Comparison of ENCODE assay signal across 8 mouse cellular contexts in genomic region chr3:61364661-61364977, GRCm38 (mm10). TPM values are rescaled to one million over a fixed set of nuclear protein-coding genes. Genes with fewer than 3 reads are reported as not detected.
A peak's percentile ranks its signal among the peaks of the same experiment; 100 is the strongest.
DNase-seq lines count a peak whose midpoint lies in the region; ATAC-seq and TF ChIP-seq lines count a peak whose summit lies in the region.

No protein-coding gene starts in this region.

- H3K4me2 ChIP-seq in limb, embryonic 14.5 days (replicated peaks; ENCODE audit: low read depth, low read length, severe bottlenecking) = peak overlapping the region; percentile 79
- peak overlapping the region; percentile 80 for H3K4me2 ChIP-seq in stomach, embryonic 15.5 days

- H3K27me3 ChIP-seq in erythroblast, embryonic 14.5 days (ENCODE audit: control insufficient read depth) = peaks cover 22% of the 10 kb centered on the region
- H3K27me3 ChIP-seq in spleen, adult 2 months (ENCODE audit: control insufficient read depth, insufficient read depth, low read length) = no peaks in the 10 kb centered on the region
- no peaks in the 10 kb centered on the region for H3K27me3 ChIP-seq in limb, embryonic 14.5 days (ENCODE audit: control insufficient read depth, insufficient read depth, low read length)
- no peaks in the 10 kb centered on the region for H3K27me3 ChIP-seq in stomach, embryonic 15.5 days (replicated peaks)

- no peak for ATAC-seq in erythroblast, adult 5-6 weeks (replicated peaks; ENCODE audit: low FRiP score, poor library complexity, severe bottlenecking)
- ATAC-seq in limb, embryonic 14.5 days (ENCODE audit: low FRiP score, low read depth) = peak; percentile 7
- peak; percentile 18 for ATAC-seq in stomach, embryonic 15.5 days (ENCODE audit: insufficient read depth, low FRiP score, low read depth)

- peak overlapping the region; percentile 75 for H3K27ac ChIP-seq in spleen, adult 2 months (ENCODE audit: insufficient read depth, low read length)
- peak overlapping the region; percentile 49; the same call in 1 of the 2 replicates for H3K27ac ChIP-seq in limb, embryonic 14.5 days (replicated peaks; ENCODE audit: low read depth, low read length)
- H3K27ac ChIP-seq in stomach, embryonic 15.5 days = peak overlapping the region; percentile 96

- no peaks in the 10 kb centered on the region for H3K9me3 ChIP-seq in erythroblast, embryonic 14.5 days (ENCODE audit: control insufficient read depth, low read length)
- H3K9me3 ChIP-seq in limb, embryonic 14.5 days (ENCODE audit: control insufficient read depth, low read length) = no peaks in the 10 kb centered on the region
- no peaks in the 10 kb centered on the region for H3K9me3 ChIP-seq in stomach, embryonic 15.5 days

- peaks cover 38% of the 10 kb centered on the region for H3K4me1 ChIP-seq in erythroblast, embryonic 14.5 days (ENCODE audit: control insufficient read depth)
- H3K4me1 ChIP-seq in spleen, adult 2 months (ENCODE audit: control insufficient read depth, insufficient read depth, insufficient read length) = no peaks in the 10 kb centered on the region
- peaks cover 5% of the 10 kb centered on the region for H3K4me1 ChIP-seq in limb, embryonic 14.5 days (ENCODE audit: control insufficient read depth, insufficient read depth, low read length)
- no peaks in the 10 kb centered on the region for H3K4me1 ChIP-seq in stomach, embryonic 15.5 days

- DNase-seq in spleen, adult 2 months (ENCODE audit: low read depth in 1 of 2, low spot score in 2 of 2) = peak in 1 of 2 experiments; percentile 28
- no peak for DNase-seq in spleen, adult 12 weeks (ENCODE audit: low spot score)
- no peak for DNase-seq in limb, embryonic 14.5 days (ENCODE audit: low spot score)
- no peak for DNase-seq in layer of hippocampus, adult 9-10 months (ENCODE audit: low spot score)
- no peak for DNase-seq in embryo, embryonic 10.5 days (ENCODE audit: low spot score)

- no peak for TF ChIP-seq POLR2A in spleen, adult 2 months (IDR thresholded peaks at IDR 0.05; ENCODE audit: low read depth, low read length)
- no peak for TF ChIP-seq POLR2A in limb, embryonic 14.5 days (IDR thresholded peaks at IDR 0.05; ENCODE audit: borderline replicate concordance, extremely low read depth, insufficient read depth, insufficient read length)

- under 1% methylated on average over 29 of the region's 33 CpGs for WGBS in spleen, adult 2 months
- under 1% methylated on average over 22 of the region's 33 CpGs for WGBS in limb, embryonic 14.5 days
- WGBS in stomach, embryonic 15.5 days = under 1% methylated on average over 33 of the region's 33 CpGs

- H3K4me3 ChIP-seq in erythroblast, embryonic 14.5 days (replicated peaks) = peak overlapping the region; percentile 77
- H3K4me3 ChIP-seq in spleen, adult 2 months (ENCODE audit: extremely low read depth, insufficient read depth, insufficient read length) = peak overlapping the region; percentile 68
- H3K4me3 ChIP-seq in limb, embryonic 14.5 days (replicated peaks; ENCODE audit: low read length) = peak overlapping the region; percentile 81
- H3K4me3 ChIP-seq in stomach, embryonic 15.5 days (replicated peaks) = peak overlapping the region; percentile 93

- no peak for TF ChIP-seq CTCF in spleen, adult 2 months (IDR thresholded peaks at IDR 0.05; ENCODE audit: extremely low read depth, insufficient read depth, insufficient read length, insufficient replicate concordance)

- no peaks in the 10 kb centered on the region for H3K36me3 ChIP-seq in erythroblast, embryonic 14.5 days (ENCODE audit: control insufficient read depth)
- H3K36me3 ChIP-seq in spleen, adult 2 months (ENCODE audit: control insufficient read depth, insufficient read depth, low read length) = no peaks in the 10 kb centered on the region
- no peaks in the 10 kb centered on the region for H3K36me3 ChIP-seq in limb, embryonic 14.5 days (ENCODE audit: control insufficient read depth, insufficient read depth, low read length)
- H3K36me3 ChIP-seq in stomach, embryonic 15.5 days = no peaks in the 10 kb centered on the region

- H3K9ac ChIP-seq in limb, embryonic 14.5 days (ENCODE audit: low read depth, low read length, severe bottlenecking) = peak overlapping the region; percentile 81
- peak overlapping the region; percentile 80 for H3K9ac ChIP-seq in stomach, embryonic 15.5 days

RNA-seq across cellular contexts. Expression of gene B430305J03Rik, which starts 1.1 kb away (rescaled TPM):
- polyA plus RNA-seq in erythroblast, embryonic 14.5 days (2012) = not detected in 2 replicates
- not detected in 2 replicates for total RNA-seq in erythroblast, adult 5-6 weeks (2015; ENCODE audit: low replicate concordance)
- not detected in 2 replicates for total RNA-seq in erythroblast, adult 5-6 weeks (2017; ENCODE audit: low replicate concordance)
- 0.68 and 0.92 TPM in 2 replicates for polyA plus RNA-seq in spleen, adult 2 months (2012; rRNA removed)
- 0.34 and 0.35 TPM in 2 replicates for polyA plus RNA-seq in limb, embryonic 14.5 days (2012; rRNA removed)
- not detected in 2 replicates for polyA plus RNA-seq in limb, embryonic 14.5 days (2014; fragmentation: Nextera tagmentation; extraction: Ambion mirVana)
- polyA plus RNA-seq in stomach, embryonic 15.5 days (2015; fragmentation: Nextera tagmentation; extraction: Ambion mirVana) = not detected in 2 replicates

RNA-seq across cellular contexts. Expression of gene Rap2b, which starts 3.2 kb away (rescaled TPM):
- polyA plus RNA-seq in erythroblast, embryonic 14.5 days (2012) = 0.14 and 0.16 TPM in 2 replicates
- total RNA-seq in erythroblast, adult 5-6 weeks (2015; ENCODE audit: low replicate concordance) = 1.9 and 4.6 TPM in 2 replicates
- total RNA-seq in erythroblast, adult 5-6 weeks (2017; ENCODE audit: low replicate concordance) = 0.43 and 2.1 TPM in 2 replicates
- 6.4 and 7.5 TPM in 2 replicates for polyA plus RNA-seq in spleen, adult 2 months (2012; rRNA removed)
- polyA plus RNA-seq in limb, embryonic 14.5 days (2012; rRNA removed) = 8.2 and 8.7 TPM in 2 replicates
- polyA plus RNA-seq in limb, embryonic 14.5 days (2014; fragmentation: Nextera tagmentation; extraction: Ambion mirVana) = 15.4 and 15.9 TPM in 2 replicates
- 9.4 and 9.8 TPM in 2 replicates for polyA plus RNA-seq in stomach, embryonic 15.5 days (2015; fragmentation: Nextera tagmentation; extraction: Ambion mirVana)
